Mouse (Mus musculus): Measurements from ENCODE around the gene Cdh12.
"Not testable (repeated sequence)": the region's sequence is repeated elsewhere in the genome, so short reads cannot be mapped to it uniquely, and the experiment has no call there.

Cdh12 gene

DNA sequence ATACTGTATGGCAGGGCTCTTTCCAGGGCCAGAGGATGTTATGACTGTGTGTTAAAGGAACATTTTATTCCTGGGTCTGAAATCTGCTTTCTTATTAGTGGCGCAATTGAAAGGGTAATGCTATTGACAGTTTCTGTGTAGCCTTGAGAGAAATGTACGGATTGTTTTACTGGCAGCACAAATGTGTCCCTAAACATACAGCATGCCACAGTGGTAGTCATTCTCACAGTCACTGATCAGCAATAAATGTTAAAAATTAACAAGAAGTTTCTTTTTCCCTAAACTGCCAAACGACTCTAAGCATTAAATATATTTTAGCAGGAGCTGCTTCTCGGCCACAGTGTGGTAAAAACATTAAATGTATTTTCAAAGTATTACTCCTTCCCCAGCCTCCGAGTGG lies 926.4 kb downstream of the Cdh12 start:
- no peak for DNase-seq (ENCODE audit: low read depth, low spot score)

- DNase-seq (ENCODE audit: low read depth, low spot score) = no peak
Measured at GRCm38 (mm10) chr15:21375871-21376270, 926.8 kb downstream of the Cdh12 start.

DNA sequence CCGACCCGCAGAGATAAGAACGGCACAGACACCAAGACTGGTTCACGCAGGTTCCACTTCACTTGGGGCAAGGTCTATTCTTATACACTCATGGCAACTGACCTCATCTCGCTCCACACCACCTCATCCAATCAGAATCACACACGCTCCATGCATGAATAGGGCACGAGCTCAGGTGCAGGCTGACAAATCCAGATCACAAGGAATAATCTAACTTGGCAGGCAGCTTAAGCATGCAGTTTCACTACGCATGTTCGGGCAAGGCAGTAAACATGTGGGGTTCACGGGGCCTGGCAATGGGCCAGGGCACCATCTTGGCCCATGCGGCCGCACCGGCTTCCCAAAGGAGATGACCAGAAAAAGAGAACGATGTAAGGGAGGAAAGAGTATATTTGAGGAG lies 942.4 kb downstream of the Cdh12 start:
- not testable (repeated sequence) for DNase-seq (ENCODE audit: low read depth, low spot score)

DNA sequence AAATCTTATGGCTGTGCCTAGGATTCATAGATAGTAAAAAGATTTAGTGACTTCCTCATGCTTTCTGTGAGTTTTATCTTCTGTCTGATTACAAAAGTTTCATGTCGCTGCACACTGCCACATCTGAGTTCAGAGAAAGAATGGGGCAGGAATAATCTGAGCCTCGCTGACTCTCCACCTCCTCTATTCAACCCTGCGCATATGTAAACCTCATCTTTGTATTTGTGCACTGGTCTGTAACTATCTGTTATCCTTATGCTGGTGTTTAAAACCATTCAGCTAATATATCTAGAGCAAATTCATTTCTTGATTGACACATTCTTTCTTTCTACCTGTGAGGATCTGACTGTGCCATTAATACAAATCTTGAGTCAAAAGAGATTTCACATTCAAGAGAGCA lies 944.0 kb downstream of the Cdh12 start:
- DNase-seq (ENCODE audit: low read depth, low spot score) = no peak

DNA sequence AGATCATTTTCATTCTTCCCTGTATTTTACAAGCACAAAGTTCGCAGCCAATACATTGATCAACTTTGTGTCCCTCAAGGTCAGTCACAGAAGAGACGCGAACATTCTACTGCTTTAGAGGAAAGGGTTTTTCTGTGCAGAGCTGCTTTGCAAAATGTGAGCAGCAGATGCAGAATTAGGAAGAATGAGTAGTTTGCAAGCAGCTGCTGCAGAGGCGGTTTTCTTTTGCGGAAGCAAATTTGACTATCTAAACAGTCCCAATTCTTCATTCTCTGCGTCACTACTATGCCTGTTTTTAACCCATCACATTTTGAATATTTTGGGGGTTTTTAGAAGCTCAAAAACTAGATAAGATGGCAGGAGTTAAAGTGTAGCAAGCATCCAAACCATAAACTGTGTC lies 956.1 kb downstream of the Cdh12 start:
- DNase-seq (ENCODE audit: low read depth, low spot score) = no peak

GRCm38 (mm10) chr15:21407324-21408044 lies 958.4 kb downstream of the Cdh12 start:
- DNase-seq (ENCODE audit: low read depth, low spot score) = peak; percentile 34

- no peak for DNase-seq (ENCODE audit: low read depth, low spot score)
Measured at GRCm38 (mm10) chr15:21437347-21437746, 988.3 kb downstream of the Cdh12 start.

GRCm38 (mm10) chr15:21437924-21438323 lies 988.9 kb downstream of the Cdh12 start:
- DNase-seq (ENCODE audit: low read depth, low spot score) = no peak

- DNase-seq (ENCODE audit: low read depth, low spot score) = no peak
Measured at GRCm38 (mm10) chr15:21458098-21458497, 1009.0 kb downstream of the Cdh12 start.

DNA sequence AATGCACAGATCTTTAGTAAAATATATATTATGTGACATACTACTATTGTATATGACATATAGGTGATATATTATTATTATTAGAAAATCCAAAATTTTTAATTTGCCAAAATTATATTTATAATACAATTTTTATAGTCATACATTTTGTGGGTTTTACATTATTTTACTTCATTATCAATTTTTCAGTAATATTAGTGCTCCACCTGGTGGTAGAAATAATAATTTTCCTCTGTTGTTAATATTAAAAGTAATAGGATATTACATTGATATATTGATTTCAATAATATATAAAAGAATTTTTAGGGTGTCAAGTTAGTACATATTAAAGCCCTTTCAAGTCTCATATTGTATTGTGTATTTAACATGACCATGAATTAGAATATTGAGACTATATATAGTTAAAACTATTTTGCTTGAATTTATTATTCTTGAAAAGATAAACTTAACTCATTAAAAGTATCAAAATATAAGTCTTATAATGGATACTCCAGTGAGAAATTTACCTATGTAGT lies 1070.3 kb downstream of the Cdh12 start:
- DNase-seq (ENCODE audit: low read depth, low spot score) = no peak

DNA sequence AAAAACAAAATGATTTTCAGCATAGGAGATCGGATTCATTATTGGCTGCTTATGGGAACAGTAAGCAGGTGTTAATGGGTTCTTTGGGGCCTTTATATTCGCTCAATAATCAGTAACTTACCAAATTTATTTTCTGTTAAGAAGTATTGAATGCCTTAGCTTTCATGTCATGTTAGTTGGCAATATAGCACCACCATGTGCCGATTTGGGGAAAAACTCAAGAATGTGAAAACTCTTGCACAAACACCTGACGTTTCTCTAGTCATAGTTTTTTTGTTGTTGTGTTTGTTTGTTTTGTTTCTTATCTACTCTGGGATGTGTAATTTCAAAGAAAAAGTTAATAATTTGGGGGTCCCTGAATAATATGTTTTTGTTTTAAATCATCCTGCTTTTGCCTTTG lies 1081.7 kb downstream of the Cdh12 start:
- DNase-seq (ENCODE audit: low read depth, low spot score) = no peak

DNA sequence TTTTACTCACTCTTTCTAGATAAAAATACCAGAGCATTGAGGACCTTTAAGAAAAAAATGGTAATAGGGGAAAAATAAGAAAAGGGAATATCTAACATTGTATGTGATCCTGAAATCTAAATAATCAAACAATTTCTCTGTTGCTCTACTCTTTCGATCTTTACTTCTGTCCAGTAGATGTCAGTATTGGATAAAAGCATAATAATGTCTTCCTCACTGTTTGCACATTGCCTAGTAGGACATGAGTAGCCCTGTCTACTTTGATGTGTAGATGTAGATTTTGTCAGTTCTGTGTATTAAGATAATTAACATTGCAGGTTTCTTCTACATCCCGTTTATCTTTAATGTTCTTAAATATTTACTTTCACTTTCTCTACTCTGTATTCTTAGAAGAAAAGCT lies 1087.8 kb downstream of the Cdh12 start:
- DNase-seq (ENCODE audit: low read depth, low spot score) = no peak

DNA sequence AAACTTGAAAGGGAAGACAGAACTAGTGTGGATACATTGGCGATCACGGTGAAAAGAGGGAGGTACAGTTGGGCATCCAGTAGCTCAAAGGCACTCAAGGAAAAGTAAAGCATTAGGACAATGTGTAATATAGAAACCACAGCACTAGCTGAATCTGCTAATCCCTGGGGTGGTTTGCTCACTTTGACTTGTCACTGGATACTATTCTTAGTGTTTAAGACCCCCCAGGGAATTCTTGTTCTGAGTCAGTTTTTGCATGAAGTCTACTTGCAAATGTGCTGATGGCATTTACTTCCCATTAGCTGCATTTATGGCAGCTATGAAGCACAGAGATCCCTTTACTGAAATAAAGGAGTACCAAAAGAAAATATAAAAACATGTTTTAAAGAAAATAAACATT lies 1095.7 kb downstream of the Cdh12 start:
- DNase-seq (ENCODE audit: low read depth, low spot score) = no peak

- no peak for DNase-seq (ENCODE audit: low read depth, low spot score)
Measured at GRCm38 (mm10) chr15:21555981-21556380, 1106.9 kb downstream of the Cdh12 start.

DNA sequence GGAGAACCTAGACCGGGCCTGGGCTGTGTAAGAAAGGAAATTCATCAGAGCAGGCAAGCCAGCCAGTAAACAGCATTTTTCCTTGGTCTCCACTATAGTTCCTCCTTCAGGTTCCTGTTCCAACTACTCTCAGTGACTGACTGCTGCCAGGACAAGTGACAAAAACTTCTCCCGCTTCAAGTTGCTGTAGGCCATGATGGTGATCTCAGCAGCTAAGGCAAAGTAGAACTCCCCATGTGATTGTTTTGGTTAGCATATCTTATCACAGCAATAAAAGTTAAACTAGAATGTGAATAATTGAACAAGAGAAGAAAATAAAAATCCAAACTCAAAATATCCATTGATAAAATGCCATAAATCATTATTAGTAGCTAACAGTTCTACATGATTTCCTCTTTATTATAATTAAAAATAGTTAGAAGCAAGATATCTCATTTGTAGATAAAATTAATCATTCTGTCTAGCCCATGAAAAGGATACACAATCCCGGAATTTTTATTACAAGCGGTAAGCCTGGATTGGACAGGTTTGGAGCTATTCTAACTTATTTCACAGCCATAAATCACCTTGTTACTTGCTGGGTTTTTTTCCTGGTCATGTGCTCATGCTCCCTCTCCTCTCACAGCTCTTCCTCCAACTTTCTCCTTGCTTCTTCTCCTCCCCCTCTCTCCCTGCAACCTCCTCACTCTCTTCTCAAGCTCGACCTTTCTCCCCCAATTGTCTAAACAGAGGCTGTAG lies 1117.4 kb downstream of the Cdh12 start:
- no peak for DNase-seq (ENCODE audit: low read depth, low spot score)

DNA sequence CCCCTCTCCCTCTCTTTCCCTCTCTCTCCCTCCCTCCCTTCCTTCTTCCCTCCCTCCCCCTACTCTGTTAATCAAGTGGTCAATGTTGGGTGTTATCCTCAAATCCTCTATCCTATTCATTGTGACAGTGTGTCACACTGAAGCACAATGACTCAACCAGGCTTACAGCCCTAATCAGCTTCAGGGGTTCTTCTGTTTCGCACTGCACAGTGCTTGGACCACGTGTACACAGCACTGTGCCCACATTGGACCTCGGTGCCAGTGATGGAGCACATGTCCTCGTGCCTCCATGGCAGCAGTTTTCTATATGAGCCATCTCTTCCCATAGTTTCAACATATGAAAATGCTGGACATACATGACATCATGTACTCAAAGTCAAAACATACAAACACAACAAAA lies 1155.4 kb downstream of the Cdh12 start:
- DNase-seq (ENCODE audit: low read depth, low spot score) = no peak
